Mouse (Mus musculus): ENCODE results near the gene Gm13083.
"Not testable (repeated sequence)": the region's sequence is repeated elsewhere in the genome, so short reads cannot be mapped to it uniquely, and the experiment has no call there.

Gm13083 gene

GRCm38 (mm10) chr4:143614703-143615102 lies at the start of gene Gm13083:
Gm13083 (plus strand) TSS chr4:143615003.
- DNase-seq (ENCODE audit: low spot score) = not testable (repeated sequence)

GRCm38 (mm10) chr4:143611927-143612326 lies 2.9 kb upstream of the Gm13083 start:
- not testable (repeated sequence) for DNase-seq (ENCODE audit: low spot score)

GRCm38 (mm10) chr4:143618101-143618500 lies 3.3 kb downstream of the Gm13083 start:
- not testable (repeated sequence) for DNase-seq (ENCODE audit: low spot score)

- not testable (repeated sequence) for DNase-seq (ENCODE audit: low spot score)
Measured at GRCm38 (mm10) chr4:143657146-143657545, 42.3 kb downstream of the Gm13083 start, which contains the start of gene Gm13088. Gm13088 (minus strand) TSS chr4:143657246.

Measured in urinary bladder, postnatal 14 days (tissue).